8 mouse cellular contexts compared by ENCODE assay signal in the genomic region with DNA sequence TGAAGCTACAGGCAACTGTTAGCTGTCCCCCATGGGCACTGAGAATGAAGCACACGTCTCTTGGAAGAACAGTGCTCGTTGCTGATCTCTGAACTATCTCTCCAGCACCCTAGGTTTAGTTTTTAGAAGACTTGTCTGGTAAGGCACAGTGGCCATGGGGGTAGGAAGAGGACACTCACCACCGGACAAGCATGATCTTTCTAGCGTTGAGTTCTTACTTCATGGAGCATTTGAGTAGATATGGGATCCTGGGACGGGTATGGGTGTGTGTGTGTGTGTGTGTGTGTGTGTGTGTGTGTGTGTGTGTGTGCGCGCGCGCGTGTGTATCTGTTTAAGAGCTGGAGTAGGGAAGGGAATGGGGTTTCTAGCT. TPM values are rescaled to one million over a fixed set of nuclear protein-coding genes. Genes with fewer than 3 reads are reported as not detected.
DNase-seq lines count a peak whose midpoint lies in the region; ATAC-seq and TF ChIP-seq lines count a peak whose summit lies in the region.

A gene (minus strand): TSS at position 170 of the 370 bp plus-strand sequence.

- no peak for TF ChIP-seq POLR2A in MEL (IDR thresholded peaks at IDR 0.05; ENCODE audit: control insufficient read depth in 1 of 2, insufficient read depth in 1 of 2, low read depth in 1 of 2, low read length in 2 of 2, poor library complexity in 1 of 2)

- H3K27me3 ChIP-seq in heart, embryonic 14.5 days (ENCODE audit: control insufficient read depth, insufficient read depth, low read length): peaks cover 27% of the 10 kb centered on the region
- H3K27me3 ChIP-seq in MEL (ENCODE audit: control insufficient read depth in 1 of 2, insufficient read depth in 2 of 2, low read length in 2 of 2): no peaks in the 10 kb centered on the region
- H3K27me3 ChIP-seq in forebrain, embryonic 13.5 days: peaks cover 10% of the 10 kb centered on the region
- peaks cover 50% of the 10 kb centered on the region for H3K27me3 ChIP-seq in limb, embryonic 10.5 days (ENCODE audit: low read depth, poor library complexity, severe bottlenecking)
- H3K27me3 ChIP-seq in stomach, embryonic 15.5 days (replicated peaks): peaks cover 16% of the 10 kb centered on the region

- peak within 1 kb of the TSS; percentile 70 for H3K9ac ChIP-seq in heart, embryonic 14.5 days (ENCODE audit: low read length)
- H3K9ac ChIP-seq in MEL (ENCODE audit: control insufficient read depth, low read depth, low read length, poor library complexity, severe bottlenecking): peak within 1 kb of the TSS; percentile 89
- H3K9ac ChIP-seq in forebrain, embryonic 13.5 days: peak within 1 kb of the TSS; percentile 50
- H3K9ac ChIP-seq in stomach, embryonic 15.5 days: no peak within 1 kb of the TSS

- peaks cover 29% of the 10 kb centered on the region for H3K79me2 ChIP-seq in MEL (ENCODE audit: control insufficient read depth, insufficient read depth, low read length, poor library complexity)

- peak within 1 kb of the TSS; percentile 99 for H3K4me2 ChIP-seq in heart, embryonic 14.5 days (ENCODE audit: low read length)
- H3K4me2 ChIP-seq in forebrain, embryonic 13.5 days: peak within 1 kb of the TSS; percentile 97
- H3K4me2 ChIP-seq in stomach, embryonic 15.5 days: peak within 1 kb of the TSS; percentile 99

- 0 out of 2 replicates have a peak, but pooled peaks cover 3% of the 10 kb centered on the region for H3K9me3 ChIP-seq in heart, embryonic 14.5 days (ENCODE audit: control insufficient read depth, low read length)
- no peaks in the 10 kb centered on the region for H3K9me3 ChIP-seq in MEL (replicated peaks; ENCODE audit: insufficient read depth, low read length)
- no peaks in the 10 kb centered on the region for H3K9me3 ChIP-seq in forebrain, embryonic 13.5 days (replicated peaks)
- H3K9me3 ChIP-seq in limb, embryonic 10.5 days (replicated peaks): 0 out of 2 replicates have a peak, but pooled peaks cover 2% of the 10 kb centered on the region
- no peaks in the 10 kb centered on the region for H3K9me3 ChIP-seq in stomach, embryonic 15.5 days

- intact Hi-C loops in heart, postnatal 36 days (cut with DNase I): loop anchor here (2.0 kb wide), 1 partner anchor 156 kb away; a partner anchor contains a TSS

- ATAC-seq in heart, embryonic 14.5 days (ENCODE audit: insufficient number of reproducible peaks, insufficient read depth, low FRiP score, low read depth): no peak
- no peak for ATAC-seq in forebrain, embryonic 13.5 days
- ATAC-seq in stomach, embryonic 15.5 days (ENCODE audit: insufficient read depth, low FRiP score, low read depth): no peak

- DNase-seq in heart, postnatal 36 days: no peak
- peak; percentile 76 for DNase-seq in MEL (ENCODE audit: low read depth, low spot score)
- no peak for DNase-seq in limb, embryonic 10.5 days (ENCODE audit: low spot score)
- DNase-seq in frontal cortex, postnatal 36 days (ENCODE audit: low spot score in 2 of 2): no peak
- DNase-seq in thymus, postnatal 25 days: no peak

- H3K4me1 ChIP-seq in heart, embryonic 14.5 days (ENCODE audit: control insufficient read depth in 2 of 2, insufficient read depth in 2 of 2, low read length in 2 of 2): peaks cover 13 to 51% of the 10 kb centered on the region in 2 experiments
- peaks cover 0 to 30% of the 10 kb centered on the region in 2 experiments; a peak in 3 of 4 replicates for H3K4me1 ChIP-seq in MEL (ENCODE audit: control insufficient read depth in 1 of 2, insufficient read depth in 2 of 2, low read length in 2 of 2)
- peaks cover 71% of the 10 kb centered on the region for H3K4me1 ChIP-seq in forebrain, embryonic 13.5 days
- peaks cover 76% of the 10 kb centered on the region for H3K4me1 ChIP-seq in limb, embryonic 10.5 days
- H3K4me1 ChIP-seq in stomach, embryonic 15.5 days: peaks cover 48% of the 10 kb centered on the region

- peaks cover 28% of the 10 kb centered on the region for H3K36me3 ChIP-seq in heart, embryonic 14.5 days (ENCODE audit: control insufficient read depth, insufficient read depth, low read length)
- peaks cover 0 to 10% of the 10 kb centered on the region in 2 experiments; a peak in 2 of 4 replicates for H3K36me3 ChIP-seq in MEL (ENCODE audit: control insufficient read depth in 1 of 2, insufficient read depth in 2 of 2, low read length in 2 of 2)
- peaks cover 29% of the 10 kb centered on the region for H3K36me3 ChIP-seq in forebrain, embryonic 13.5 days (ENCODE audit: poor library complexity, severe bottlenecking)
- H3K36me3 ChIP-seq in limb, embryonic 10.5 days: peaks cover 34% of the 10 kb centered on the region
- H3K36me3 ChIP-seq in stomach, embryonic 15.5 days: peaks cover 9% of the 10 kb centered on the region

- no peak for TF ChIP-seq CTCF in MEL (IDR thresholded peaks at IDR 0.05 in 2 of 3, conservative IDR thresholded peaks at IDR 0.05 in 1 of 3; ENCODE audit: control insufficient read depth in 1 of 3, insufficient read depth in 1 of 3, low read depth in 2 of 3, low read length in 3 of 3, poor library complexity in 1 of 3, severe bottlenecking in 1 of 3)

- TF ChIP-seq EP300 in MEL (IDR thresholded peaks at IDR 0.05; ENCODE audit: low read depth in 1 of 2, low read length in 2 of 2): no peak; a peak in 1 of 4 replicates

- no peak for TF ChIP-seq RAD21 in MEL (IDR thresholded peaks at IDR 0.05; ENCODE audit: low read depth, low read length)

- H3K27ac ChIP-seq in heart, embryonic 14.5 days (replicated peaks in 1 of 2; ENCODE audit: control insufficient read depth in 1 of 2, insufficient read depth in 1 of 2, low read depth in 2 of 2, low read length in 2 of 2): peak within 1 kb of the TSS; percentile 46 to 82
- peak within 1 kb of the TSS; percentile 96 for H3K27ac ChIP-seq in MEL (ENCODE audit: control insufficient read depth, low read depth, low read length)
- peak within 1 kb of the TSS; percentile 92 for H3K27ac ChIP-seq in forebrain, embryonic 13.5 days
- peak within 1 kb of the TSS; percentile 88 for H3K27ac ChIP-seq in limb, embryonic 10.5 days
- peak within 1 kb of the TSS; percentile 84 for H3K27ac ChIP-seq in stomach, embryonic 15.5 days

- peak within 1 kb of the TSS; percentile 12 to 69 for H3K4me3 ChIP-seq in heart, embryonic 14.5 days (ENCODE audit: control insufficient read depth in 1 of 2, insufficient read depth in 1 of 2, low read depth in 1 of 2, low read length in 2 of 2)
- H3K4me3 ChIP-seq in MEL (ENCODE audit: control insufficient read depth in 1 of 2, insufficient read depth in 1 of 2, low read depth in 2 of 2, low read length in 2 of 2): peak within 1 kb of the TSS; percentile 77 to 80
- H3K4me3 ChIP-seq in forebrain, embryonic 13.5 days: peak within 1 kb of the TSS; percentile 74
- peak within 1 kb of the TSS; percentile 93 for H3K4me3 ChIP-seq in limb, embryonic 10.5 days
- peak within 1 kb of the TSS; percentile 69 for H3K4me3 ChIP-seq in stomach, embryonic 15.5 days (replicated peaks)

- 68% methylated on average over 10 of the region's 10 CpGs for WGBS in heart, embryonic 14.5 days
- WGBS in forebrain, embryonic 13.5 days: 74% methylated on average over 10 of the region's 10 CpGs
- 71% methylated on average over 10 of the region's 10 CpGs for WGBS in limb, embryonic 10.5 days
- WGBS in stomach, embryonic 15.5 days: 68% methylated on average over 10 of the region's 10 CpGs

TF ChIP-seq in MEL, 35 proteins besides CTCF, POLR2A, EP300 and RAD21:
- TF ChIP-seq ETS1 (IDR thresholded peaks at IDR 0.05; ENCODE audit: low read depth, low read length): 0 out of 2 replicates have a peak, but pooled peaks have one; percentile 32
- no peak for TF ChIP-seq UBTF (IDR thresholded peaks at IDR 0.05; ENCODE audit: borderline replicate concordance, insufficient read depth, low read depth, low read length)

RNA-seq across cellular contexts. Expression of the gene that starts here (rescaled TPM):
- 1.6 and 2.6 TPM in 2 replicates for polyA plus RNA-seq in heart, embryonic 14.5 days (2014; fragmentation: Nextera tagmentation; extraction: Ambion mirVana)
- total RNA-seq in heart, postnatal 36 days (2021): 1 to 10 TPM; 2.0 to 4.7 TPM
- total RNA-seq in MEL (2012; rRNA removed): 4.8 and 6.8 TPM in 2 replicates
- polyA plus RNA-seq in MEL (2012; ENCODE audit: insufficient read depth in 1 of 2, insufficient read length in 2 of 2, low read depth in 1 of 2, low replicate concordance in 2 of 2, missing spikeins in 1 of 2): 10 to 100 TPM in 1 of 2 experiments, not detected in 1; 19.3 TPM
- polyA plus RNA-seq in forebrain, embryonic 13.5 days (2015; fragmentation: Nextera tagmentation; extraction: Ambion mirVana): 21.2 and 26.8 TPM in 2 replicates
- polyA plus RNA-seq in limb, embryonic 10.5 days (2016; fragmentation: Nextera tagmentation; extraction: Ambion mirVana): 3.3 and 4.7 TPM in 2 replicates
- 5.1 and 6.7 TPM in 2 replicates for polyA plus RNA-seq in stomach, embryonic 15.5 days (2015; fragmentation: Nextera tagmentation; extraction: Ambion mirVana)

Comparison
In these comparisons a context has a peak if more than half of its experiments do, and no peak if none do; other contexts are left out.
1. H3K4me3 ChIP-seq: peak in every context shown above with its lines; median percentile 93 in limb, embryonic 10.5 days; 78 in MEL; 74 in forebrain, embryonic 13.5 days; 69 in stomach, embryonic 15.5 days; 40 in heart, embryonic 14.5 days.